Mouse (Mus musculus) C2C12 (cell line): ENCODE data around the gene Nme7.

ENCODE experiments used
- CEBPB ChIP-seq: IDR thresholded peaks from one replicate; pipeline ENCODE4 v1.6.1; 2011; ENCODE audit warnings: low read depth, mild to moderate bottlenecking, control low read depth, moderate library complexity
- CTCF ChIP-seq: IDR thresholded peaks from one replicate; pipeline ENCODE4 v1.5.1; 2011; ENCODE audit not compliant: control insufficient read depth, insufficient read depth, insufficient read length
- FOSL1 ChIP-seq: IDR thresholded peaks from one replicate; pipeline ENCODE4 v1.8.0; 2011; ENCODE audit warnings: mild to moderate bottlenecking, low read length; ENCODE audit not compliant: poor library complexity, insufficient read depth, severe bottlenecking
- MAX ChIP-seq: IDR thresholded peaks from one replicate; pipeline ENCODE4 v1.6.1; 2011; ENCODE audit warnings: mild to moderate bottlenecking, control low read depth
- MYOD1 ChIP-seq: IDR thresholded peaks from one replicate; pipeline ENCODE4 v1.6.1; 2011; ENCODE audit warnings: low read depth; ENCODE audit not compliant: control insufficient read depth, insufficient read length
- MYOG ChIP-seq: IDR thresholded peaks from one replicate; pipeline ENCODE4 v1.6.1; 2011; ENCODE audit not compliant: control insufficient read depth, insufficient read length; ENCODE audit errors: extremely low read depth
- USF1 ChIP-seq: IDR thresholded peaks from one replicate; pipeline ENCODE4 v1.6.1; 2011; ENCODE audit warnings: low read depth, mild to moderate bottlenecking, control low read depth, moderate library complexity

DNA sequence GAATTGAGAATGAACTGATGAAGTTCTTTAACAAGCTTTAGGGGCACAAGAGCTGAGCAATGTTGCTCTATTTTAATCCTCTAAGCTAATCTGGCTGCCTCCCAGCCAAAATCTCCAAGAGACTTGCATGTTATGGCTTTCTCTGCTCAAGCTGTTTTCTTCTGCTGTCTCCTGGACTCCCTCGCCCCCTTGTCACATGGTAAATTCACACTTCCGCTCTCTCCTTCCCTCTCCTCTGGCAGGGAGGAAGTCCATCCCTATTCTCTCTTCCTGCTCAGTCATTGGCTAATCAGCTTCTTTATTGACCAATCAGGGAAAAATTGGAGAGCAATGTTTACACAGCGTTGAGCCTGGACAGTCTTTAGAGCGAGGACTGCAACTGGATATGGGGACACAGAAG, 31.9 kb downstream of the Nme7 start:
- TF ChIP-seq CTCF (no peak), CEBPB (no peak), USF1 (no peak), MAX (no peak), MYOD1 (no peak), MYOG (no peak), FOSL1 (no peak)
